Mouse (Mus musculus) megakaryocyte, embryonic 14.5 days (primary cell): ENCODE measurements around the gene Gm35549.

ENCODE experiments used
- FLI1 ChIP-seq: IDR thresholded peaks from 2 replicates; pipeline ENCODE4 v1.6.1; 2012; ENCODE audit warnings: low read length, inconsistent platforms, mixed read lengths
- GATA1 ChIP-seq: IDR thresholded peaks from 3 replicates; pipeline ENCODE4 v1.6.1; 2012; ENCODE audit warnings: mixed read lengths, low read length, inconsistent platforms, borderline replicate concordance

DNA sequence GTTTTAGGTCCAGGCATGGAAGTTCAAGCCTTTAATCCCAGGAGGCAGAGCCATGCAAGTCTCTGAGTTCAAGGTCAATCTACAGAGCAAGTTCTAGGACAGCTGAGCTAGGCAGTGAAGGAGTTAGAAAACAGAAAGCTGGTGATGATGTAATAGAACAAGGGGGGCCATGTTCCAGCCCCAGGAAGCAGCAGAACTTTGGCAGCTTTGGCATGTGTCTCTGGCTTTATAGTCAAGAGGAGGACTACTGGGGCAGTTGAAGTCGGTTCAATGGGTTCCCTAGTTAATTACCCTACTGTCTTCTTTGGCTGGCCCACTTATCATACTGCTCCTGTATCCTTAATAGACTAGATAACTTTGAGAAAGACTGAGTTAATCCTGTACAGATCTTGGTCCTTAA is 30.8 kb upstream of the Gm35549 start:
- TF ChIP-seq GATA1 (no peak), FLI1 (no peak)
